ENCODE assay signal across 23 mouse cellular contexts in genomic region chr9:62382519-62383084, GRCm38 (mm10). TPM values are rescaled to one million over a fixed set of nuclear protein-coding genes. Genes with fewer than 3 reads are reported as not detected.
DNase-seq lines count a peak whose midpoint lies in the region; ATAC-seq and TF ChIP-seq lines count a peak whose summit lies in the region.
"Had no signal": no experiment of that assay in that cellular context is flagged by ENCODE, and none has a peak within 500 bp of the region (broad histone marks: within the 10 kb centered on the region; RNA-seq: fewer than 3 reads in every experiment).

No protein-coding gene starts in this region.

- 63% methylated on average over 10 of the region's 10 CpGs for WGBS in heart, embryonic 13.5 days
- 62% methylated on average over 10 of the region's 10 CpGs for WGBS in hindbrain, postnatal 0 days
- WGBS in hindbrain, embryonic 13.5 days = 78% methylated on average over 10 of the region's 10 CpGs

- no peak for ATAC-seq in heart, embryonic 13.5 days (ENCODE audit: extremely low read depth, insufficient number of reproducible peaks, low FRiP score, low TSS enrichment)
- peak; percentile 55; the same call in 1 of the 2 replicates for ATAC-seq in hindbrain, postnatal 0 days
- ATAC-seq in hindbrain, embryonic 13.5 days (ENCODE audit: low FRiP score) = no peak
- ATAC-seq: CD4-positive, CD25-positive, alpha-beta regulatory T cell, adult 4 months; liver, embryonic 12.5 days had no signal

- H3K27ac ChIP-seq in heart, embryonic 13.5 days (replicated peaks) = peak overlapping the region; percentile 82; the same call in 1 of the 2 replicates
- H3K27ac ChIP-seq in hindbrain, postnatal 0 days = no peak overlapping the region
- H3K27ac ChIP-seq in hindbrain, embryonic 13.5 days = no peak overlapping the region
- H3K27ac ChIP-seq: embryonic facial prominence, embryonic 10.5 days; kidney, embryonic 15.5 days; limb, embryonic 13.5 days; liver, embryonic 12.5 days; neural tube, embryonic 15.5 days had no signal

- no peak overlapping the region for H3K4me3 ChIP-seq in heart, embryonic 13.5 days
- no peak overlapping the region for H3K4me3 ChIP-seq in hindbrain, postnatal 0 days (ENCODE audit: low read length)
- no peak overlapping the region for H3K4me3 ChIP-seq in hindbrain, embryonic 13.5 days
- H3K4me3 ChIP-seq: embryonic facial prominence, embryonic 10.5 days; kidney, embryonic 15.5 days; limb, embryonic 13.5 days; liver, embryonic 12.5 days; myocyte; neural tube, embryonic 15.5 days had no signal

- no peaks in the 10 kb centered on the region for H3K27me3 ChIP-seq in heart, embryonic 13.5 days (replicated peaks)
- no peaks in the 10 kb centered on the region for H3K27me3 ChIP-seq in hindbrain, postnatal 0 days (ENCODE audit: insufficient read depth, low read length)
- H3K27me3 ChIP-seq in hindbrain, embryonic 13.5 days = no peaks in the 10 kb centered on the region
- H3K27me3 ChIP-seq: kidney, embryonic 15.5 days; limb, embryonic 13.5 days; liver, embryonic 12.5 days; neural tube, embryonic 15.5 days had no signal

- peaks cover 30% of the 10 kb centered on the region for H3K36me3 ChIP-seq in heart, embryonic 13.5 days
- H3K36me3 ChIP-seq in hindbrain, postnatal 0 days (ENCODE audit: insufficient read depth, low read length) = peaks cover 12% of the 10 kb centered on the region; the same call in 1 of the 2 replicates
- H3K36me3 ChIP-seq in hindbrain, embryonic 13.5 days = peaks cover 26% of the 10 kb centered on the region

- no peak for TF ChIP-seq CTCF in hindbrain, postnatal 0 days (IDR thresholded peaks at IDR 0.05; ENCODE audit: low read depth)
- TF ChIP-seq CTCF in brain, embryonic 14.5 days (IDR thresholded peaks at IDR 0.05; ENCODE audit: borderline replicate concordance, extremely low read depth, insufficient read depth, insufficient read length) = no peak

- 0 out of 2 replicates have a peak overlapping the region, but pooled peaks have one; percentile 30 for H3K9ac ChIP-seq in heart, embryonic 13.5 days
- no peak overlapping the region for H3K9ac ChIP-seq in hindbrain, postnatal 0 days (replicated peaks; ENCODE audit: low read length)
- H3K9ac ChIP-seq in hindbrain, embryonic 13.5 days = no peak overlapping the region
- H3K9ac ChIP-seq: kidney, embryonic 15.5 days; limb, embryonic 13.5 days; liver, embryonic 12.5 days; neural tube, embryonic 15.5 days had no signal

- no peak overlapping the region for H3K4me2 ChIP-seq in heart, embryonic 13.5 days
- no peak overlapping the region for H3K4me2 ChIP-seq in hindbrain, postnatal 0 days (ENCODE audit: low read depth, low read length)
- no peak overlapping the region for H3K4me2 ChIP-seq in hindbrain, embryonic 13.5 days
- H3K4me2 ChIP-seq: kidney, embryonic 15.5 days; limb, embryonic 13.5 days; liver, embryonic 12.5 days; neural tube, embryonic 15.5 days had no signal

- H3K4me1 ChIP-seq in heart, embryonic 13.5 days = peaks cover 33% of the 10 kb centered on the region
- no peaks in the 10 kb centered on the region for H3K4me1 ChIP-seq in hindbrain, postnatal 0 days (ENCODE audit: insufficient read depth, low read length)
- 0 out of 2 replicates have a peak, but pooled peaks cover 3% of the 10 kb centered on the region for H3K4me1 ChIP-seq in hindbrain, embryonic 13.5 days (replicated peaks)
- H3K4me1 ChIP-seq: kidney, embryonic 15.5 days; limb, embryonic 13.5 days had no signal

- intact Hi-C loops in heart, postnatal 14 days (cut with DNase I) = no loop called here

- DNase-seq in adrenal gland, postnatal 14 days = peak; percentile 44
- DNase-seq in adrenal gland, postnatal 36 days = no peak
- no peak for DNase-seq in heart, postnatal 14 days
- DNase-seq in hindbrain, postnatal 0 days (ENCODE audit: low spot score) = peak; percentile 10
- peak; percentile 48 for DNase-seq in brain, embryonic 14.5 days (ENCODE audit: low read depth)
- DNase-seq: cerebellum, adult 11 months; kidney, adult 11 months; kidney, postnatal 36 days; lung, adult 2 months; lung, postnatal 4 days; midbrain, embryonic 14.5 days; right cerebral cortex, adult 18-20 months; right cerebral cortex, postnatal 4 days; thymus, postnatal 14 days had no signal

- TF ChIP-seq POLR2A in brain, embryonic 14.5 days (IDR thresholded peaks at IDR 0.05; ENCODE audit: borderline replicate concordance, extremely low read depth, insufficient read depth, insufficient read length, poor library complexity, severe bottlenecking) = no peak

- H3K9me3 ChIP-seq in heart, embryonic 13.5 days = no peaks in the 10 kb centered on the region
- H3K9me3 ChIP-seq in hindbrain, postnatal 0 days (ENCODE audit: low read length) = no peaks in the 10 kb centered on the region
- no peaks in the 10 kb centered on the region for H3K9me3 ChIP-seq in hindbrain, embryonic 13.5 days
- H3K9me3 ChIP-seq: embryonic facial prominence, embryonic 10.5 days; kidney, embryonic 15.5 days; limb, embryonic 13.5 days; liver, embryonic 12.5 days; neural tube, embryonic 15.5 days had no signal

RNA-seq across cellular contexts. Expression of gene Anp32a, which starts 41.5 kb away (rescaled TPM):
- total RNA-seq in adrenal gland, postnatal 14 days (2021) = 379 and 408 TPM in 2 replicates
- total RNA-seq in adrenal gland, postnatal 36 days (2021) = 100 to 1,000 TPM; 297 to 341 TPM
- polyA plus RNA-seq in heart, embryonic 13.5 days (2015; fragmentation: Nextera tagmentation; extraction: Ambion mirVana) = 150 and 157 TPM in 2 replicates
- total RNA-seq in heart, postnatal 14 days (2021) = 100 to 1,000 TPM; 184 to 205 TPM
- total RNA-seq in hindbrain, postnatal 0 days (2014; rRNA removed) = 50.7 and 57.2 TPM in 2 replicates
- polyA plus RNA-seq in hindbrain, postnatal 0 days (2015; fragmentation: Nextera tagmentation; extraction: Ambion mirVana) = 112 and 116 TPM in 2 replicates
- polyA plus RNA-seq in hindbrain, embryonic 13.5 days (2015; fragmentation: Nextera tagmentation; extraction: Ambion mirVana) = 149 and 172 TPM in 2 replicates
- polyA plus RNA-seq in brain, embryonic 14.5 days (2012; rRNA removed) = 207 and 332 TPM in 2 replicates

Comparison
In these comparisons a context has a peak if more than half of its experiments do, and no peak if none do; other contexts are left out.
1. DNase-seq: peak in adrenal gland, postnatal 14 days (single experiment), hindbrain, postnatal 0 days (single experiment) and brain, embryonic 14.5 days (single experiment); none in adrenal gland, postnatal 36 days (0 of 2) and heart, postnatal 14 days (0 of 2).